Mouse (Mus musculus): ENCODE data around the gene Spg11. TPM values are rescaled to one million over a fixed set of nuclear protein-coding genes. Genes with fewer than 3 reads are reported as not detected.

The Spg11 gene
- 10.8 TPM for polyA plus RNA-seq (2014; fragmentation: Illumina TruSeq; extraction: RNeasy Lipid Tissue Mini Kit (QIAGEN cat#74804); ENCODE audit: low read depth, low replicate concordance)

GRCm38 (mm10) chr2:122117961-122118958 lies at the start of gene Spg11:
Spg11 (minus strand) TSS chr2:122118386.

DNA sequence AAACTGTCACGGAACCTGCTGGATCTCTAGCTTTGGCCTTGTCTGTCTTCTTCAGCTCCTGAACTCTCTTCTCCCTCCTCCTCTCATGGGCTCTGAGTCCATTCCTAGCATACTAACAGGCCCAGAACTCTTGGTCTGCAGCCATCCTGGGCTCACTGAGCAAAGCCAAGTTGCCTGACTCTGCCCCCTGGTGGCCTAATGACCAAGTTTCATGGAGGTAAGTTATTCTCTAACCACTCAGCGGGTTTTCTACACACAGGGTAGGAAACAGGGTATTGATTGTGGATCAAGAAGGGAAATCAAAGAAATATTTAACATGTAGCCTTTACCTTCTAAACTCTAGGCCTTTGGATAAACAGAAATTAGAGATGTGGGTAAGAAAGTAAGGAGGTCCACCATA lies 42.5 kb upstream of the Spg11 start, which contains the start of gene Trim69:
Trim69 (plus strand) TSS at position 21 of the 400 bp plus-strand sequence.

DNA sequence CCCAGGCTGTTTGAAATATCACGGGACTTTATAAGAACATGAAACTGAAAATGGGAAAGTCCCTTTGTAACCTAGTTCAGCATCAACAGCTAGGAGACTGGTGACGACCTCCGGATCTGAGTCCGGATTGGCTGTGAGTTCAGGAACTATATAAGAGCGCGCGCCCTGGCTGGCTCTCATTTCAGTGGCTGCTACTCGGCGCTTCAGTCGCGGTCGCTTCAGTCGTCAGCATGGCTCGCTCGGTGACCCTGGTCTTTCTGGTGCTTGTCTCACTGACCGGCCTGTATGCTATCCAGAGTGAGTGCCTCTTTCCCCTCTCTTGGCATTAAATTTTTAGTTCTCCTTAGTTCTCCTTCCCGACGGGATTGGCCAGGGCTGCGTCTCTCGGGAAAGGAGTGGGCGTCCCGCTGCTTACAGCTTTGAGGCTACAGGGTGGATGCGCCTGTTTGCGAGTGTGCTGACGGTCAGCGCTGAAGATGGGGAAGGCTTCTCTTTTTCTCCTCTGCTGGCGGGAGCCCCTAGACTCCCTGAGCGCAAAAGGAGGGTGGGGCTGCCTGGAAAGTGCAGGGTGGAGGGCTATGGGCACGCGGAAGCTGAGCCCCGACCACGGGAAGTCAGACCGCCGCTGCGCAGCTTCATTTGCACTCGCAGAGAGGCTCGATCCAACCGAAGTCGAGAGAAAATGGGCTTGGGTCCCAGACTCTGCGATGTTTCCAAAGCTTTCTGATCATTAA lies 29.5 kb upstream of the Spg11 start, which contains the start of gene B2m:
B2m (plus strand) TSS at position 179 of the 734 bp plus-strand sequence.

DNA sequence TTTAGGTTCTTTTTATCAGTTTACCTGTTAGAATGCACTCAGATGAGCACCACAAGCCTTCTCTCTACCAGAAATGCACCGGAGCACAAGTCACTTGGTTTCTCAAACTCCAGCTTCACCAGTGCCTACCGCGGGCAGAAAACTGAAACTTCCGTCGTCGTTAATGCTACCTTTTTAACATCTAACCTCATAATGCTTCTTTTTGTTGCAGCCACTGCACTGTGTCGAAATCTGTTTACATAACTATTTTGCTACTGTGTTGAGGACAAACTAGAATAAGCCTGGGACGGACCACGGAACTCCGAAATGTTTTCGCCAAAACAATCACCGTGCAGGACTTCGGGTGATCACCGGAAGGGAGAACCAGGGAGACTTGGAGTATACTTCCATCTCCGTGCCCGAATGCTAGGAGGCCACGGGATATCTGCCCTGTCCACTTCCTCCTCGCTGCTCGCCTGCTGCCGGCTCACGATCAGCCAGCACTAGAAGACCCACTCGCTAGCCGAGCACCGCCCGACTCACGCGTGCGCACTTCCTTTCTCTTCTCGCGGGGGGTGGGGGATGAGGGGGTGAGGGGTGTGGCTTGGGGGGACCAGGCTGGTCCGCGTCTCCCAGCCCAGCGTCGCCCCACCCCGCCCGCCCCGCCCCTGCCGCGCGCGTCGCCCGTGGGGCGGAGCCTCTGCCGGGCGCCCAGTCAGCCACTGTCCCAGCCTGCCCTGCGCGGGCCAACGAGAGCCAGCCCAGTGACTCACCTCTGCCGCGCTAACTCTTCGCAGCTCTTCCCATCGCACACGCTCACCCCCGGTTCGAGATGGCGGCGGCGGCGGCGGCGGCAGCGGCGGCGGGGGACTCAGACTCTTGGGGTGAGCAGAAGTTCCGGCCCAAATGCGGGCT lies 90.1 kb downstream of the Spg11 start, which contains the start of gene Eif3j1:
Eif3j1 (plus strand) TSS at position 685 of the 894 bp plus-strand sequence.

Other genes with a start within 250 kb of the Spg11 start
- 70.3 TPM for gene Ctdspl2, start 162.4 kb downstream of the Spg11 start, polyA plus RNA-seq (2014; fragmentation: Illumina TruSeq; extraction: RNeasy Lipid Tissue Mini Kit (QIAGEN cat#74804); ENCODE audit: low read depth, low replicate concordance)
- gene Mageb3, start 162.3 kb downstream of the Spg11 start, polyA plus RNA-seq (2014; fragmentation: Illumina TruSeq; extraction: RNeasy Lipid Tissue Mini Kit (QIAGEN cat#74804); ENCODE audit: low read depth, low replicate concordance), result not detected
- 62.2 TPM for gene Eif3j1, start 89.8 kb downstream of the Spg11 start, polyA plus RNA-seq (2014; fragmentation: Illumina TruSeq; extraction: RNeasy Lipid Tissue Mini Kit (QIAGEN cat#74804); ENCODE audit: low read depth, low replicate concordance)
- gene B2m, start 29.3 kb upstream of the Spg11 start, polyA plus RNA-seq (2014; fragmentation: Illumina TruSeq; extraction: RNeasy Lipid Tissue Mini Kit (QIAGEN cat#74804); ENCODE audit: low read depth, low replicate concordance), result 3,491 TPM
- not detected for gene Trim69, start 42.3 kb upstream of the Spg11 start, polyA plus RNA-seq (2014; fragmentation: Illumina TruSeq; extraction: RNeasy Lipid Tissue Mini Kit (QIAGEN cat#74804); ENCODE audit: low read depth, low replicate concordance)
- not detected for gene Patl2, start 67.8 kb upstream of the Spg11 start, polyA plus RNA-seq (2014; fragmentation: Illumina TruSeq; extraction: RNeasy Lipid Tissue Mini Kit (QIAGEN cat#74804); ENCODE audit: low read depth, low replicate concordance)
- not detected for gene Terb2, start 67.9 kb upstream of the Spg11 start, polyA plus RNA-seq (2014; fragmentation: Illumina TruSeq; extraction: RNeasy Lipid Tissue Mini Kit (QIAGEN cat#74804); ENCODE audit: low read depth, low replicate concordance)
- gene Sord, start 116.4 kb upstream of the Spg11 start, polyA plus RNA-seq (2014; fragmentation: Illumina TruSeq; extraction: RNeasy Lipid Tissue Mini Kit (QIAGEN cat#74804); ENCODE audit: low read depth, low replicate concordance), result 120 TPM
- 13.0 TPM for gene Duox2, start 180.1 kb upstream of the Spg11 start, polyA plus RNA-seq (2014; fragmentation: Illumina TruSeq; extraction: RNeasy Lipid Tissue Mini Kit (QIAGEN cat#74804); ENCODE audit: low read depth, low replicate concordance)
- 1.7 TPM for gene Duoxa2, start 180.5 kb upstream of the Spg11 start, polyA plus RNA-seq (2014; fragmentation: Illumina TruSeq; extraction: RNeasy Lipid Tissue Mini Kit (QIAGEN cat#74804); ENCODE audit: low read depth, low replicate concordance)
- gene Duoxa1, start 195.3 kb upstream of the Spg11 start, polyA plus RNA-seq (2014; fragmentation: Illumina TruSeq; extraction: RNeasy Lipid Tissue Mini Kit (QIAGEN cat#74804); ENCODE audit: low read depth, low replicate concordance), result not detected
- gene Duox1, start 197.3 kb upstream of the Spg11 start, polyA plus RNA-seq (2014; fragmentation: Illumina TruSeq; extraction: RNeasy Lipid Tissue Mini Kit (QIAGEN cat#74804); ENCODE audit: low read depth, low replicate concordance), result not detected

All from sigmoid colon, adult 10 weeks (tissue).